In the genomic region with DNA sequence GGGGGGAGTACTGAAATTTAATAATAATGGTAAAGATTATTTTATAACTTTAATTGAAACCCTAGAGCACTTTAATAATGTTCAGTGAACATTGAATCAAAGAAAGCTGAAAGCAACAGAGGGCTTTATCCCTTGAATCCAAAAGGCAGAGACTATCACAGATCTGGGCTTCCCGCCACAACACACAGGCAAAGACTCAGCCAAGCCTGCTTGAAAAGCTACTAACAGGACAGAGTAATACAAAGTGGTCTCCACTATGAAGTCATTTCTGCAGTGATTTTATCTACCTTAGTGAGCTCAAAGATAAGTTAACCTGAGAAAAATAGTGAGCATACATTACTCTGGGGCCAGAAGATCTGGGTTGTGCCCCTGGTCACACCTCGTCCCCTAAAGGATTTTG, we compare ENCODE assay signal across 25 mouse cellular contexts.
"Had no signal": no experiment of that assay in that cellular context is flagged by ENCODE, and none has a peak within 500 bp of the region (broad histone marks: within the 10 kb centered on the region; RNA-seq: fewer than 3 reads in every experiment).

No protein-coding gene starts in this region.

- H3K4me1 ChIP-seq: limb, embryonic 10.5 days; limb, embryonic 13.5 days; liver, embryonic 12.5 days; liver, embryonic 15.5 days; lung, embryonic 15.5 days; neural tube, embryonic 12.5 days had no signal

- H3K9ac ChIP-seq: limb, embryonic 13.5 days; liver, embryonic 12.5 days; liver, embryonic 15.5 days; lung, embryonic 15.5 days; neural tube, embryonic 12.5 days; neural tube, embryonic 15.5 days had no signal

- DNase-seq: kidney, adult 18-20 months; kidney, adult 9 months; kidney, postnatal 25 days; layer of hippocampus, postnatal 36 days; liver; lung, adult 18-20 months; lung, postnatal 10 days; lung, postnatal 36 days; midbrain, embryonic 14.5 days; right cerebral cortex, adult 18-20 months; right cerebral cortex, postnatal 14 days; right cerebral cortex, postnatal 4 days; thymus, postnatal 25 days had no signal

- H3K4me2 ChIP-seq: limb, embryonic 13.5 days; liver, embryonic 12.5 days; liver, embryonic 15.5 days; lung, embryonic 15.5 days; midbrain, embryonic 11.5 days; neural tube, embryonic 12.5 days; neural tube, embryonic 15.5 days had no signal

- H3K9me3 ChIP-seq: limb, embryonic 10.5 days; limb, embryonic 13.5 days; liver, embryonic 12.5 days; liver, embryonic 15.5 days; lung, embryonic 15.5 days; neural tube, embryonic 12.5 days; neural tube, embryonic 15.5 days had no signal

- H3K36me3 ChIP-seq: limb, embryonic 10.5 days; limb, embryonic 13.5 days; liver, embryonic 12.5 days; liver, embryonic 15.5 days; lung, embryonic 15.5 days; neural tube, embryonic 12.5 days; neural tube, embryonic 15.5 days had no signal

- H3K27ac ChIP-seq: kidney, postnatal 0 days; limb, embryonic 10.5 days; limb, embryonic 13.5 days; liver, embryonic 12.5 days; liver, embryonic 15.5 days; lung, embryonic 15.5 days; neural tube, embryonic 12.5 days; neural tube, embryonic 15.5 days; stomach, postnatal 0 days had no signal

- H3K4me3 ChIP-seq: left cerebral cortex, adult 2 months; limb, embryonic 10.5 days; limb, embryonic 13.5 days; liver, embryonic 12.5 days; liver, embryonic 15.5 days; lung, embryonic 15.5 days; megakaryocyte, embryonic 14.5 days; neural tube, embryonic 12.5 days; neural tube, embryonic 15.5 days had no signal

- H3K27me3 ChIP-seq: limb, embryonic 13.5 days; liver, embryonic 12.5 days; liver, embryonic 15.5 days; lung, embryonic 15.5 days; neural tube, embryonic 12.5 days; neural tube, embryonic 15.5 days had no signal

- ATAC-seq: liver, embryonic 12.5 days had no signal
